Mouse (Mus musculus) liver, embryonic 14.5 days (tissue): ENCODE results near the gene Fam166a. TPM values are rescaled to one million over a fixed set of nuclear protein-coding genes. Genes with fewer than 3 reads are reported as not detected.

Source experiments
- ATAC-seq: fragments of 200-750 bp; cut with Nextera tagmentation; 2 replicates; pipeline ENCODE4 v1.8.0; 2017; ENCODE audit warnings: moderate number of reproducible peaks, mild to moderate bottlenecking, moderate library complexity; ENCODE audit not compliant: insufficient read depth
- DNase-seq, 3 experiments: peaks; one replicate each; pipeline ENCODE4 v3.0.0-alpha.2; 2012 to 2013; ENCODE audit warnings: low read depth in 3 of 3, low spot score in 3 of 3
- H3K27ac ChIP-seq: fragments of 300-500 bp; sonication (generic); 2 replicates; pipeline ENCODE4 v1.5.1; 2014; ENCODE audit warnings: moderate library complexity, mild to moderate bottlenecking, control low read depth, inconsistent platforms
- H3K27me3 ChIP-seq: fragments of 300-500 bp; sonication (generic); 2 replicates; pipeline ENCODE4 v1.6.1; 2014; ENCODE audit warnings: mild to moderate bottlenecking, low read length, moderate library complexity; ENCODE audit not compliant: control insufficient read depth, insufficient read depth
- H3K36me3 ChIP-seq: fragments of 300-500 bp; sonication (generic); replicated peaks from 2 replicates; pipeline ENCODE4 v1.6.1; 2014; ENCODE audit warnings: low read depth; ENCODE audit not compliant: control insufficient read depth, insufficient read depth
- H3K4me1 ChIP-seq, 2 experiments: fragments of 200-500 bp in 1 of 2; fragments of 300-500 bp in 1 of 2; sonication (generic) in 1 of 2; replicated peaks; 2 replicates each; pipeline ENCODE4 v1.6.1; 2012 to 2014; ENCODE audit warnings: antibody characterized with exemption in 1 of 2, inconsistent platforms in 1 of 2, low read length in 1 of 2; ENCODE audit not compliant: control insufficient read depth in 2 of 2, insufficient read depth in 2 of 2
- H3K4me2 ChIP-seq: fragments of 300-500 bp; sonication (generic); 2 replicates; pipeline ENCODE4 v1.6.1; 2014; ENCODE audit warnings: low read depth, mild to moderate bottlenecking, control low read depth, moderate library complexity
- H3K4me3 ChIP-seq, 2 experiments: fragments of 200-500 bp in 1 of 2; fragments of 300-500 bp in 1 of 2; sonication (generic) in 1 of 2; 2 replicates each; pipeline ENCODE4 v1.5.1; 2012 to 2014; ENCODE audit warnings: low read depth in 2 of 2, low read length in 2 of 2, mild to moderate bottlenecking in 2 of 2, control low read depth in 1 of 2, inconsistent platforms in 1 of 2, moderate library complexity in 1 of 2; ENCODE audit not compliant: insufficient read depth in 1 of 2
- H3K9ac ChIP-seq: fragments of 300-500 bp; sonication (generic); replicated peaks from 2 replicates; pipeline ENCODE4 v1.6.1; 2014; ENCODE audit warnings: mild to moderate bottlenecking, control low read depth, moderate library complexity
- H3K9me3 ChIP-seq: fragments of 300-500 bp; sonication (generic); 2 replicates; pipeline ENCODE4 v1.6.1; 2016; ENCODE audit warnings: low read length, mixed read lengths; ENCODE audit not compliant: control insufficient read depth
- CTCF ChIP-seq: IDR thresholded peaks from 2 replicates; pipeline ENCODE4 v1.5.1; 2016; ENCODE audit warnings: antibody characterized with exemption, low read depth, control low read depth
- EP300 ChIP-seq: IDR thresholded peaks from 2 replicates; pipeline ENCODE4 v1.6.1; 2016; ENCODE audit warnings: antibody characterized with exemption, low read depth
- WGBS: fragments of 180-500 bp; shearing (Covaris S2); extraction: QIAGEN DNeasy Blood & Tissue Kit; methylation state at CpG from one replicate; pipeline ENCODE4 v1.1.7; 2014; ENCODE audit not compliant: insufficient replicate concordance; 5-methylcytosine and 5-hydroxymethylcytosine counted together
- polyA plus RNA-seq, 2 experiments: library from polyadenylated mRNA; depleted of rRNA in 1 of 2; stranded (reverse) in 1 of 2; unstranded in 1 of 2; fragments of >200 nt; fragmentation: Nextera tagmentation in 1 of 2; extraction: Ambion mirVana in 1 of 2; gene quantifications; 2 replicates each; pipeline versions ENCODE4 v1.2.1 to v1.2.3; 2012 to 2014

Gene Fam166a
- polyA plus RNA-seq, 2 experiments = 0.04 to 0.96 TPM

DNA sequence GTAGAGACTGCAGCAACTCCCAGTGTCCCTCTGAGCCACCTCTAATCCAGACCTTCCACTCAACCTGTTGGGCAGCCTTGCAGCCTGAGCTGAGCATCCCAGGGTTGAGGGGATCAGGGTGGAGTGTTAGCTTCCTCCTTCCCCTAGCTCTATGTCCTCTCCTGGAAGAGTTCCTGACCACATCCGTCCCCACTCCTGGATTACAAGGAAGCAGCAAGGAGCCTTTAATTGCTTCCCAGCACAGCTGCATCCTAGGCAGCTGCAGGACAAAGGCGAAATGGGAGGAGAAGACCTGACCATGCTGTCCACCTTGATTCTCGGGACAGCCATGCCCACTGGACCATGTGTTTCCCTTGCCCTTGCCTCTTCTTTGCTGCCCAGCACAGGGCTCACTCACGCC, 41.5 kb upstream of the Fam166a start:
- WGBS = 61% methylated on average over 4 of the region's 4 CpGs
- Histone ChIP-seq H3K36me3 (no peaks in the 10 kb centered on the region), H3K27ac (no peak overlapping the region), H3K27me3 (peaks cover 7% of the 10 kb centered on the region; the same call in 1 of the 2 replicates), H3K4me2 (no peak overlapping the region), H3K9me3 (no peaks in the 10 kb centered on the region), H3K4me1 (peaks cover 27 to 42% of the 10 kb centered on the region in 2 experiments), H3K9ac (no peak overlapping the region), H3K4me3 (no peak overlapping the region)
- no peak for ATAC-seq
- TF ChIP-seq EP300 (no peak), CTCF (no peak)
- no peak for DNase-seq

DNA sequence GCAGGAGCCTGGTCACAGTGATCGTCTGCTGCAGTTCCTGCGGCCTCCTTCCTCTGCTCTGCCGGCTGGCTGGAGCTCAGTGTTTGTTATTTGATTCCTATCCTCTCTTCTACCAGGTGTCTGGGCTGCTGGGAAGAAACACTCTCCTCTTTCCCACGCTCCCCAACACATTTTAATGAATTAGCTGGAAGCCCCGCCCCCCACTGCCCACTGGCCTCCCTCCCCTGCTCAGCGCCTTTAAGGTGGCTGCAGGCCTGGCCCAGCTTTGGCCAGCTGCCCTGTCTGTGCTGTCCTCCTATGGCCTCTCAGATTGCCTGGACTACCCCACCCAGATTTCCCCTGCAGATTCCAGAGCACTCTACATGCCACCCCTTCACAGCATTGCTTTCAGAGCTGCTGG, 40.9 kb upstream of the Fam166a start:
- no peak overlapping the region for H3K4me3 ChIP-seq
- no peak for DNase-seq

DNA sequence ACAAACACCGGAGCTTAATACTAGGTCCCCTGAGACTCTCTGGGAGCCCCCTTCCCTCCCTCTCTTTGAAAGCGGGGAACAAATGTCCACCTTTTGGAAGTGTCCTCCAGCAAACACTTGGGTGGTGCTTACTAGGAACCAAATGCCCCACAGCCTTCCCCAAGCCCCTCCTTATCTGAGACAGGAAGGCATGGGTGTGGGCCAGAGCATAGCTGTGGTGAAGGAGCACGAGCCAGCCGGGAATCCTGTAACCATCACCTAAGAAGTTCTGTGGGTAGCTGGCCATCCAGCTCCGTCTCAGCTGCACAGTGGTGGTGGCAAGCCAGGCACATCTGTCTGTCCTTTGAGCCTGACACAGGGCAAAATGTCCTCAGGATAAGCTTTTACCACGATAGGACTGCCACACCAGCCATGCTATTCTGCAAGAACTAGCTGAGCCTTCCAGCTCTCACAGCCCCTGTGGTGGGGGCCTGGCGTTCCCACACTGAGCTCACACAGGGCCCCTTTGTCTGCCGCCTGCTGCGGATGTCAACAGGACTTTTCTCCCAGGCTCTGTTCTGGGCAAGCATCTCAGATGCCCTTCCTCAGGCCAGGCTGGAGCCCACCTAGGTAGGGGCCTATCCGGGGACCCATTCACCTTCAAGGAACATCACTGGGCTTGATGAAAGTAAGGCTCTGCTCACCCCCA, 40.1 kb upstream of the Fam166a start:
- Histone ChIP-seq H3K27ac (no peak overlapping the region), H3K36me3 (no peaks in the 10 kb centered on the region), H3K9ac (no peak overlapping the region), H3K27me3 (peaks cover 10% of the 10 kb centered on the region; the same call in 1 of the 2 replicates), H3K4me1 (peaks cover 16 to 37% of the 10 kb centered on the region in 2 experiments), H3K4me2 (no peak overlapping the region), H3K4me3 (no peak overlapping the region), H3K9me3 (no peaks in the 10 kb centered on the region)
- 36% methylated on average over 10 of the region's 10 CpGs for WGBS
- ATAC-seq (no peak), DNase-seq (no peak)
- no peak for TF ChIP-seq CTCF
- no peak for TF ChIP-seq EP300

More for the DNA sequence above, 40.9 kb upstream of the Fam166a start:
- Histone ChIP-seq H3K27me3 (peaks cover 7% of the 10 kb centered on the region; the same call in 1 of the 2 replicates), H3K27ac (no peak overlapping the region), H3K9ac (no peak overlapping the region), H3K9me3 (no peaks in the 10 kb centered on the region), H3K36me3 (no peaks in the 10 kb centered on the region), H3K4me2 (no peak overlapping the region), H3K4me1 (peaks cover 24 to 40% of the 10 kb centered on the region in 2 experiments)
- no peak for ATAC-seq
- TF ChIP-seq EP300 = no peak
- no peak for TF ChIP-seq CTCF
- WGBS = 42% methylated on average over 6 of the region's 6 CpGs

DNA sequence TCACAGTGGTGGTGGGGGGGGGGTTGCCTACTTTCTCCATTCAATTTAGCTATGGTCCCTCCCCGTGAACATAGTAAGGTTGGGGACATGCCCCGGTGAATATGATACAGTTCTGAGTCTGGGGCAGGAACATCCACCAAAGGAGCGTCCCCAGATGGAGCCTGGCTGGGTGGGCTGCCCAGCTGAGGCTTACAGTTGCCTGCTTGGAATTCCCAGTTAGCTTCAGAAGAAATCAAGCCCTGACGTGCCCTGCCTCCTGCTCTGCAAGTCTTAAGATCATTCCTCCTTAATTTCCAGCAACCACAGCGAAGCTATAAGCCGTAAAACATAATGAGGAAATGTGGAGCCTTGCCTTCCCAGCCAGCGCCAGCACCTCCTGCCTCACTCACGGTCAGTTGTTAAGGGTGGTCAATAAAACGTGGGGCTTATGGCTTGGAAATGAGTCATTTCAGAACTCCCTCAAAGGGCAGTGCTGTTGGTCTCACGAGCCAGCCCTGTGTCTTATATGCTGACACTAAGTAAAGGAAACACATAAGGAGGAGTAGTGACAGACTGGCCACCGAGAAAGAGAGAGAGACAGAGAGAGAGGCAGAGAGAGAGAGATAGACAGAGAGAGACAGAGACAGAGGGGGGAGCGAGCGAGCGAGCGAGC, 38.9 kb upstream of the Fam166a start:
- no peak for ATAC-seq
- H3K4me3 ChIP-seq = no peak overlapping the region
- TF ChIP-seq CTCF (no peak), EP300 (no peak)

DNA sequence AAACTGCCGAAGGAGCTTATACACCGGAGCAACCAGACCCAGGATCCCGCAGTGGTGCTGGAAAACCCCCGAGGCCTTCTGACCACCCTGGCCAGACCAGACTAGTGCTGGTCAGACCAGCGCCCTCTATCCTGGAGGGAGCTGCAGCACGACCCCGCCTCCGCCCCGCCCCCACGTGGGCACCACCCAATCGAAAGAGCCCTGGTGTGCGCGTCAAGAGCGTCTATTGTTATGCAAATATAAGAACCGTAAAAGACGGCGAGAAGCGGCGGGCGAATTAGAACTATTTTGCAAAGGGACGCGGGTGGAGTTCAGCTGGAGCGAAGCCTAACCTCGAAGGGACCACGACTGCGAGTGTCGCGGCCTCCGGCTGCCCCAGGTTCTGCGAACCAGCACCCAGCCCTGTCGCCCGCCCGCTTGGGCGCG, 38.1 kb upstream of the Fam166a start, which contains the start of gene Nrarp:
Nrarp (plus strand) TSS at position 281 of the 426 bp plus-strand sequence.
- Histone ChIP-seq H3K27ac (peak within 1 kb of the TSS; percentile 62), H3K36me3 (no peaks in the 10 kb centered on the region), H3K4me2 (peak within 1 kb of the TSS; percentile 90), H3K4me3 (peak within 1 kb of the TSS; percentile 55 to 68), H3K9me3 (no peaks in the 10 kb centered on the region), H3K27me3 (peaks cover 16% of the 10 kb centered on the region), H3K4me1 (peaks cover 3 to 20% of the 10 kb centered on the region in 2 experiments), H3K9ac (peak within 1 kb of the TSS; percentile 72)
- ATAC-seq (peak; percentile 81), DNase-seq (peak in 1 of 3 experiments; percentile 71)
- TF ChIP-seq EP300 (no peak), CTCF (peak; percentile 65)
- under 1% methylated on average over 35 of the region's 35 CpGs for WGBS

More for the DNA sequence above, 38.9 kb upstream of the Fam166a start:
- Histone ChIP-seq H3K9ac (no peak overlapping the region), H3K9me3 (no peaks in the 10 kb centered on the region), H3K4me1 (peaks cover 11 to 26% of the 10 kb centered on the region in 2 experiments), H3K27me3 (peaks cover 12% of the 10 kb centered on the region), H3K36me3 (no peaks in the 10 kb centered on the region), H3K27ac (no peak overlapping the region), H3K4me2 (peak overlapping the region; percentile 90)
- 61% methylated on average over 15 of the region's 15 CpGs for WGBS
- no peak for DNase-seq
